Mouse (Mus musculus) CH12.LX (cell line): ENCODE measurements around the gene Mob1a. TPM values are rescaled to one million over a fixed set of nuclear protein-coding genes. Genes with fewer than 3 reads are reported as not detected.

ENCODE experiments used
- DNase-seq: peaks from one replicate; pipeline ENCODE4 v3.0.0-alpha.2; 2013; ENCODE audit errors: extremely low read depth
- H3K27ac ChIP-seq: 2 replicates; pipeline ENCODE4 v1.5.1; 2012; ENCODE audit warnings: low read depth, mild to moderate bottlenecking, control low read depth, moderate library complexity; ENCODE audit not compliant: insufficient read depth
- H3K27me3 ChIP-seq: replicated peaks from 2 replicates; pipeline ENCODE3; 2012; ENCODE audit warnings: inconsistent platforms
- H3K36me3 ChIP-seq, 2 experiments: replicated peaks in 1 of 2; 2 replicates each; pipeline versions ENCODE3 to v1.6.1; 2012; ENCODE audit warnings: inconsistent platforms in 1 of 2, low read length in 1 of 2, mild to moderate bottlenecking in 1 of 2, mixed read lengths in 1 of 2, moderate library complexity in 1 of 2; ENCODE audit not compliant: control insufficient read depth in 1 of 2, insufficient read depth in 1 of 2
- H3K4me1 ChIP-seq, 2 experiments: 2 replicates each; pipeline ENCODE4 v1.6.1; 2012; ENCODE audit warnings: inconsistent platforms in 1 of 2, moderate library complexity in 1 of 2; ENCODE audit not compliant: insufficient read depth in 2 of 2, control insufficient read depth in 1 of 2
- H3K4me2 ChIP-seq: 2 replicates; pipeline ENCODE4 v1.6.1; 2012; ENCODE audit warnings: low read depth, mild to moderate bottlenecking, control low read depth; ENCODE audit not compliant: poor library complexity, insufficient read depth, severe bottlenecking
- H3K4me3 ChIP-seq, 3 experiments: fragments of 150-350 bp in 1 of 3; sonication (generic) in 1 of 3; replicated peaks in 1 of 3; 2 replicates each; pipeline versions ENCODE3 to v1.5.1; 2011 to 2012; ENCODE audit warnings: low read depth in 2 of 3, low read length in 2 of 3, mild to moderate bottlenecking in 2 of 3, moderate library complexity in 2 of 3, control low read depth in 1 of 3, improper control_type of control experiment in 1 of 3, inconsistent platforms in 1 of 3, mixed read lengths in 1 of 3; ENCODE audit not compliant: poor library complexity in 1 of 3
- H3K79me2 ChIP-seq: replicated peaks from 2 replicates; pipeline ENCODE4 v1.6.1; 2012; ENCODE audit warnings: mild to moderate bottlenecking, moderate library complexity; ENCODE audit not compliant: control insufficient read depth, poor library complexity, insufficient read depth, severe bottlenecking; ENCODE audit errors: extremely low read depth
- H3K9ac ChIP-seq: 2 replicates; pipeline ENCODE4 v1.6.1; 2012; ENCODE audit warnings: low read depth, mild to moderate bottlenecking, control low read depth, moderate library complexity; ENCODE audit not compliant: insufficient read depth
- H3K9me3 ChIP-seq: replicated peaks from 2 replicates; pipeline ENCODE3; 2012; ENCODE audit warnings: low read length, inconsistent platforms, mixed read lengths
- CTCF ChIP-seq, 2 experiments: IDR thresholded peaks in 1 of 2; conservative IDR thresholded peaks in 1 of 2; 2 replicates each; pipeline ENCODE4 v1.5.1; 2011 to 2012; ENCODE audit warnings: low read depth in 2 of 2, low read length in 2 of 2, improper control_type of control experiment in 1 of 2, inconsistent platforms in 1 of 2, mild to moderate bottlenecking in 1 of 2, moderate library complexity in 1 of 2
- E2F4 ChIP-seq: IDR thresholded peaks from 2 replicates; pipeline ENCODE4 v1.6.1; 2011; ENCODE audit warnings: low read depth, low read length, improper control_type of control experiment; ENCODE audit not compliant: insufficient replicate concordance
- ETS1 ChIP-seq: conservative IDR thresholded peaks from 2 replicates; pipeline ENCODE4 v1.6.1; 2012; ENCODE audit warnings: low read depth, mild to moderate bottlenecking, inconsistent platforms, low read length, improper control_type of control experiment, moderate library complexity
- NRF1 ChIP-seq: IDR thresholded peaks from 2 replicates; pipeline ENCODE4 v1.6.1; 2014; ENCODE audit warnings: low read depth, mild to moderate bottlenecking, inconsistent platforms, low read length, improper control_type of control experiment, moderate library complexity
- PAX5 ChIP-seq: IDR thresholded peaks from 2 replicates; pipeline ENCODE4 v1.6.1; 2012; ENCODE audit warnings: low read length, inconsistent platforms, mixed read lengths
- POLR2AphosphoS2 ChIP-seq: IDR thresholded peaks from 2 replicates; pipeline ENCODE4 v1.6.1; 2011; ENCODE audit warnings: low read depth, low read length, improper control_type of control experiment
- SMC3 ChIP-seq: IDR thresholded peaks from 2 replicates; pipeline ENCODE4 v1.6.1; 2011; ENCODE audit warnings: low read depth, low read length, improper control_type of control experiment
- TBP ChIP-seq: conservative IDR thresholded peaks from 2 replicates; pipeline ENCODE4 v1.6.1; 2011; ENCODE audit warnings: low read depth, low read length, improper control_type of control experiment
- USF1 ChIP-seq: IDR thresholded peaks from 2 replicates; pipeline ENCODE4 v1.6.1; 2014; ENCODE audit warnings: low read depth, mild to moderate bottlenecking, inconsistent platforms, low read length, improper control_type of control experiment
- ZMIZ1 ChIP-seq: IDR thresholded peaks from 2 replicates; pipeline ENCODE4 v1.6.1; 2012; ENCODE audit warnings: low read depth, mild to moderate bottlenecking, inconsistent platforms, low read length, improper control_type of control experiment
- dilution Hi-C: fragments of 300-500 bp; cut with MboI; formaldehyde crosslinking; loops from 2 replicates; pipeline ENCODE4 v1.14.3; 2020; ENCODE audit warnings: low sequenced_read_pairs; ENCODE audit not compliant: extremely low pct_unique_long_range_greater_than_20kb, extremely low pct_ligation_motif_present
- in situ Hi-C: fragments of 300-500 bp; cut with MboI; formaldehyde crosslinking; loops from 3 replicates; pipeline ENCODE4 v1.14.3; 2019; ENCODE audit warnings: low sequenced_read_pairs, low pct_ligation_motif_present, low pct_unique_long_range_greater_than_20kb, mixed read lengths
- polyA plus RNA-seq: library from polyadenylated mRNA; unstranded; fragments of >175 nt; gene quantifications from 2 replicates; pipeline ENCODE4 v1.2.1, GENCODE M21; 2012; ENCODE audit warnings: low read depth; ENCODE audit not compliant: insufficient read length
- total RNA-seq, 2 experiments: library from RNA; depleted of rRNA; stranded (reverse); fragments of 300-350 nt in 1 of 2; fragments of >200 nt in 1 of 2; gene quantifications; 2 replicates each; pipeline ENCODE4 v1.2.3; 2012 to 2014

The Mob1a gene
- total and polyA plus RNA-seq, 3 experiments = 82.6 to 182 (median 99.8) TPM

DNA sequence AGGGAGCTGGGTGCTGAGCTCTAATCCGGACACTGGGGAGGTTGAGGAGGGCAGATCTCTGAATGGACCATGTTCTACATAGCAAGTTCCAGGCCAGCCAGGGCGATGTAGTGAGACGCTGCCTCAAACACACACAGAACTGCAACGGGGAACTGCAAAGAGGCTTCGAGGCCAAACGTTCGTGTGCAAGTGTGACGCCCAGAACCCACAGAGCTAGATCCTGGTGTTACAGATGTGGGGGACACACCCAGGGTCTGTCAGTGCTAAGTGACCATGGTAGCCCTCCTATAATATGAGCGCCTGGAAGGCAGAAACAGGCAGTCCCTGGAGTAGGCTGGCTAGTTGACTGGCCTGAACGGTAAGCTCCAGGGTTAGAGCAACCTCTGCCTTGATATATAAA, 31.6 kb downstream of the Mob1a start:
- in situ Hi-C loops = loop anchor here (25.0 kb wide), 1 partner anchor 305 kb away; the partner anchor contains the start of gene Clec4f
- Histone ChIP-seq H3K79me2 (no peaks in the 10 kb centered on the region), H3K4me3 (no peak overlapping the region), H3K9me3 (no peaks in the 10 kb centered on the region), H3K4me1 (0 out of 4 replicates have a peak, but pooled peaks cover 0 to 2% of the 10 kb centered on the region in 2 experiments), H3K4me2 (no peak overlapping the region), H3K27me3 (no peaks in the 10 kb centered on the region), H3K36me3 (peaks cover 62 to 92% of the 10 kb centered on the region in 2 experiments), H3K27ac (no peak overlapping the region), H3K9ac (no peak overlapping the region)
- dilution Hi-C loops = no loop called here
- no peak for DNase-seq
- no peak for TF ChIP-seq CTCF (conservative IDR thresholded peaks at IDR 0.05 in 1 of 2, IDR thresholded peaks at IDR 0.05 in 1 of 2; ENCODE audit: low read depth in 2 of 2, low read length in 2 of 2)
- TF ChIP-seq USF1 = no peak
- no peak for TF ChIP-seq POLR2AphosphoS2
- TF ChIP-seq ZMIZ1 = no peak

- Histone ChIP-seq H3K9me3 (no peaks in the 10 kb centered on the region), H3K79me2 (no peaks in the 10 kb centered on the region), H3K27me3 (no peaks in the 10 kb centered on the region), H3K27ac (no peak overlapping the region), H3K9ac (no peak overlapping the region), H3K4me1 (peaks cover 0 to 6% of the 10 kb centered on the region in 2 experiments; a peak in 1 of 4 replicates), H3K36me3 (peaks cover 37 to 79% of the 10 kb centered on the region in 2 experiments), H3K4me3 (no peak overlapping the region), H3K4me2 (no peak overlapping the region)
- in situ Hi-C loops (loop anchor here (25.0 kb wide), 1 partner anchor 301 kb away; the partner anchor contains the start of gene Clec4f), dilution Hi-C loops (no loop called here)
- TF ChIP-seq POLR2AphosphoS2 (peak; percentile 55; the same call in 1 of the 2 replicates), ETS1 (no peak)
- DNase-seq = no peak
These were observed 35.9 kb downstream of the Mob1a start for GRCm38 (mm10) chr6:83361523-83362248.

DNA sequence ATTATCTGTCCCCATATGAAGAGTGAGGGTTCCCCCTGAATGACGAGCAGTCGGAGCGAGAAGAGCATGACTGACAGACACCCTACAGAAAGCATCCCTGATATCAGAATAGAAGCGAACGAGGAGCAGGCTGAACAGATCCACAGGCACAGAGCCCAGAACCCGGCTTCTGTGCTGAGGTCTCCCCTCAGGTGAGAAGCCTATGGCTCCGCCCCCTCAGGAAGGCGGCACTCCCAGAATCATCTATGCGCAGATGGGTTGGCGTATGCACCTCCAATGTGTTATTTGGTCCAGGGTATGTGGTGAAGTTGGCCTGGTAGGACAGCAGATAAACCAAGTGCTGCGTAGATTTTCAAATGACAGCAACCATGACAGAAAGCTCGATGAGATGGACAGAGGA, 37.3 kb downstream of the Mob1a start:
- Histone ChIP-seq H3K4me3 (no peak overlapping the region), H3K79me2 (no peaks in the 10 kb centered on the region), H3K27me3 (no peaks in the 10 kb centered on the region), H3K27ac (no peak overlapping the region), H3K4me2 (no peak overlapping the region), H3K36me3 (peaks cover 31 to 77% of the 10 kb centered on the region in 2 experiments), H3K9ac (no peak overlapping the region), H3K9me3 (no peaks in the 10 kb centered on the region), H3K4me1 (peaks cover 0 to 6% of the 10 kb centered on the region in 2 experiments; a peak in 1 of 4 replicates)
- TF ChIP-seq PAX5 (no peak), E2F4 (no peak), NRF1 (no peak), SMC3 (no peak), TBP (no peak)
- no peak for DNase-seq
- dilution Hi-C loops (no loop called here), in situ Hi-C loops (loop anchor here (25.0 kb wide), 1 partner anchor 299 kb away; the partner anchor contains the start of gene Clec4f)
